In the genomic region with DNA sequence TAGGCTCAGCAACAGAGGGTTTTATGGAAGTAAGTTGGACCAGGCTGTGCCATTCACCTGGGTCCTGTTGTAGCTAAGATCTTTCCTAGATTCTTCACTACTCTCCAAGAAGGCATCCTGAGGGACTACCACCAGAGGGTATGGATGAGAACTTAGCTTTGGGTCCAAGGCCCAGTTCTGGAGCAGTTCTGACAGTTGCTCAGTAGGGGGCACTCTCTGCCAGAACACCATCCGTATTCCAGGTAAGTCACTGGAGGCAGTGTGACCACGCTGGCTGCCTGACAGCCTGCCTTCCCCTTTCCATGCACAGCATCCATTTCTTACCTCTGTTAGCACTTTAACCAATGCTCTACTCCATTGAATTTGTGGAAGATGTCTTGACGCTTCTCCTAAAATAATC, we compare ENCODE assay signal across 8 mouse cellular contexts.
DNase-seq lines count a peak whose midpoint lies in the region; ATAC-seq and TF ChIP-seq lines count a peak whose summit lies in the region.

No protein-coding gene starts in this region.

- H3K4me2 ChIP-seq in heart, embryonic 15.5 days: no peak overlapping the region
- H3K4me2 ChIP-seq in lung, embryonic 16.5 days (ENCODE audit: low read depth, low read length): no peak overlapping the region

- no peak overlapping the region for H3K4me3 ChIP-seq in cortical plate, adult 2 months (ENCODE audit: insufficient read depth, low read length)
- no peak overlapping the region for H3K4me3 ChIP-seq in heart, embryonic 15.5 days
- no peak overlapping the region for H3K4me3 ChIP-seq in lung, embryonic 16.5 days (ENCODE audit: low read length)

- TF ChIP-seq POLR2A in cortical plate, adult 2 months (IDR thresholded peaks at IDR 0.05; ENCODE audit: extremely low read depth, insufficient read depth, low read length): no peak

- ATAC-seq in activated CD4-positive, CD25-positive, alpha-beta regulatory T cell, adult 4 months: peak; percentile 40
- 0 out of 2 replicates have a peak, but pooled peaks have one; percentile 50 for ATAC-seq in heart, embryonic 15.5 days (replicated peaks; ENCODE audit: insufficient number of reproducible peaks, insufficient read depth, low FRiP score, low read depth)
- peak; percentile 54; the same call in 1 of the 2 replicates for ATAC-seq in lung, embryonic 16.5 days (ENCODE audit: low read depth)

- no peaks in the 10 kb centered on the region for H3K36me3 ChIP-seq in heart, embryonic 15.5 days
- no peaks in the 10 kb centered on the region for H3K36me3 ChIP-seq in lung, embryonic 16.5 days (ENCODE audit: control insufficient read depth, insufficient read depth, low read length)

- no peak overlapping the region for H3K9ac ChIP-seq in heart, embryonic 15.5 days
- H3K9ac ChIP-seq in lung, embryonic 16.5 days (ENCODE audit: low read length): no peak overlapping the region

- H3K27me3 ChIP-seq in heart, embryonic 15.5 days: no peaks in the 10 kb centered on the region
- H3K27me3 ChIP-seq in lung, embryonic 16.5 days (ENCODE audit: control insufficient read depth, insufficient read depth, low read depth, low read length): no peaks in the 10 kb centered on the region

- H3K27ac ChIP-seq in cortical plate, adult 2 months (ENCODE audit: insufficient read depth, low read length): no peak overlapping the region
- H3K27ac ChIP-seq in heart, embryonic 15.5 days: no peak overlapping the region
- H3K27ac ChIP-seq in lung, embryonic 16.5 days (ENCODE audit: low read length): no peak overlapping the region

- WGBS in heart, embryonic 15.5 days: 13% methylated on average over 3 of the region's 3 CpGs
- WGBS in lung, embryonic 16.5 days: 24% methylated on average over 3 of the region's 3 CpGs

- no peaks in the 10 kb centered on the region for H3K4me1 ChIP-seq in cortical plate, adult 2 months (ENCODE audit: control insufficient read depth, insufficient read depth, low read length)
- no peaks in the 10 kb centered on the region for H3K4me1 ChIP-seq in heart, embryonic 15.5 days (replicated peaks)
- no peaks in the 10 kb centered on the region for H3K4me1 ChIP-seq in lung, embryonic 16.5 days (replicated peaks; ENCODE audit: control insufficient read depth, insufficient read depth, low read length)

- peak; percentile 30 for DNase-seq in CD4-positive helper T cell, adult 2 months (ENCODE audit: low read depth, low spot score)
- DNase-seq in kidney, postnatal 4 days: peak; percentile 79 to 85
- DNase-seq in right cerebral cortex, adult 18-20 months: peak; percentile 68
- DNase-seq in urinary bladder, postnatal 36 days (ENCODE audit: low spot score in 2 of 2): peak; percentile 61 to 65

- H3K9me3 ChIP-seq in heart, embryonic 15.5 days (replicated peaks): no peaks in the 10 kb centered on the region
- H3K9me3 ChIP-seq in lung, embryonic 16.5 days (ENCODE audit: control insufficient read depth, low read length): no peaks in the 10 kb centered on the region

- TF ChIP-seq CTCF in cortical plate, adult 2 months (IDR thresholded peaks at IDR 0.05; ENCODE audit: extremely low read depth, insufficient read depth, low read length): peak; percentile 94

Comparison
In these comparisons a context has a peak if more than half of its experiments do, and no peak if none do; other contexts are left out.
1. DNase-seq: peak in every context shown above with its lines; median percentile 82 in kidney, postnatal 4 days; 68 in right cerebral cortex, adult 18-20 months; 63 in urinary bladder, postnatal 36 days; 30 in CD4-positive helper T cell, adult 2 months.